Mouse (Mus musculus): ENCODE data around the gene Ovgp1. TPM values are rescaled to one million over a fixed set of nuclear protein-coding genes. Genes with fewer than 3 reads are reported as not detected.

Gene Ovgp1
- polyA plus RNA-seq (2012; rRNA removed): 15.0 and 15.8 TPM in 2 replicates

GRCm38 (mm10) chr3:105973411-105973810 is at the start of gene Ovgp1:
Gene Ovgp1 (plus strand): TSS chr3:105973711.

GRCm38 (mm10) chr3:105932240-105933071 is 41.1 kb upstream of the Ovgp1 start, which contains the start of gene I830077J02Rik:
Gene I830077J02Rik (minus strand): TSS chr3:105932664.

GRCm38 (mm10) chr3:105958974-105959580 is 14.4 kb upstream of the Ovgp1 start, which contains the start of gene Wdr77:
Gene Wdr77 (plus strand): TSS chr3:105959369.

DNA sequence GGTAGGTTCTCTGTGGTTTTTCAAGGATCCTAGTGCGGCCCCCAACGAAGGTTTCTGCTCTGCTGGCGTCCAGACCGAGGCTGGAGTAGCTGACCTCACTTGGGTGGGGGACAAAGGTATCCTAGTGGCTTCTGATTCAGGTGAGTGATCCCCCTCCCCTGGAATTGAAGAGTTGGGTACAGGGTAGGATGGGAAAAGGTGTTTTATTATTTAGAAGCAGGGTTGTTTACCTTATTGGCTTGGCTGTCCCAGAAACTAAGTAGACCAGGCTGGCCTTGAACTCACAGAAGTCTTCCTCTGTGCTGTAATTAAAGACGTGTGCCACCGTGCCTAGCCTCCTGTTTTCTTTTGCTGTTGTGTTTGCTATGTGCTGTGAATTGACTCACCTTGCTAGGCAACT is 13.5 kb upstream of the Ovgp1 start, which contains the start of gene Atp5f1:
Gene Atp5f1, minus strand, starts transcription at position 101 of the 400 bp plus-strand sequence.

GRCm38 (mm10) chr3:106014546-106014945 is 41.0 kb downstream of the Ovgp1 start, which contains the start of gene Pifo:
Gene Pifo (minus strand): TSS chr3:106014646.

GRCm38 (mm10) chr3:106032781-106033180 is 59.3 kb downstream of the Ovgp1 start, which contains the start of gene Chil5:
Gene Chil5 (minus strand): TSS chr3:106032814.

Other genes with a start within 250 kb of the Ovgp1 start
- 41.1 and 49.6 TPM in 2 replicates for gene Rap1a, start 172.4 kb upstream of the Ovgp1 start, polyA plus RNA-seq (2012; rRNA removed)
- gene Adora3, start 102.9 kb upstream of the Ovgp1 start, polyA plus RNA-seq (2012; rRNA removed): 0.19 TPM in 2 replicates
- 0.16 TPM in 1 of 2 replicates, not detected in the other for gene Tmigd3, start 102.8 kb upstream of the Ovgp1 start, polyA plus RNA-seq (2012; rRNA removed)
- gene I830077J02Rik, start 41.0 kb upstream of the Ovgp1 start, polyA plus RNA-seq (2012; rRNA removed): 0.31 and 0.49 TPM in 2 replicates
- gene Wdr77, start 14.3 kb upstream of the Ovgp1 start, polyA plus RNA-seq (2012; rRNA removed): 67.9 and 71.0 TPM in 2 replicates
- gene Atp5f1, start 13.6 kb upstream of the Ovgp1 start, polyA plus RNA-seq (2012; rRNA removed): 296 and 318 TPM in 2 replicates
- gene Pifo, start 40.9 kb downstream of the Ovgp1 start, polyA plus RNA-seq (2012; rRNA removed): 3.6 and 5.9 TPM in 2 replicates
- gene Chil5, start 59.1 kb downstream of the Ovgp1 start, polyA plus RNA-seq (2012; rRNA removed): 0.07 and 0.08 TPM in 2 replicates
- gene Chia1, start 139.5 kb downstream of the Ovgp1 start, polyA plus RNA-seq (2012; rRNA removed): 2.9 and 3.4 TPM in 2 replicates
- gene Chil3, start 193.9 kb downstream of the Ovgp1 start, polyA plus RNA-seq (2012; rRNA removed): 0.09 TPM in 1 of 2 replicates, not detected in the other
- gene Chil4, start 245.8 kb downstream of the Ovgp1 start, polyA plus RNA-seq (2012; rRNA removed): not detected in 2 replicates